Mouse (Mus musculus): ENCODE results near the gene Cd80. TPM values are rescaled to one million over a fixed set of nuclear protein-coding genes. Genes with fewer than 3 reads are reported as not detected.

The Cd80 gene
- 0.21 and 0.34 TPM in 2 replicates for polyA plus RNA-seq (2014; fragmentation: Nextera tagmentation; extraction: Ambion mirVana)

GRCm38 (mm10) chr16:38455511-38456418 is at the start of gene Cd80:
TSS of gene Cd80 (plus strand) at chr16:38455561.
- no peak within 1 kb of the TSS for H3K4me3 ChIP-seq (ENCODE audit: low read depth, low read length)
- H3K27ac ChIP-seq (replicated peaks; ENCODE audit: low read depth, low read length): no peak within 1 kb of the TSS
- H3K9me3 ChIP-seq (ENCODE audit: control insufficient read depth, low read length): no peaks in the 10 kb centered on the region
- 77% methylated on average over 16 of the region's 17 CpGs for WGBS
- H3K36me3 ChIP-seq (ENCODE audit: control insufficient read depth, insufficient read depth, low read length): no peaks in the 10 kb centered on the region
- H3K4me1 ChIP-seq (ENCODE audit: control insufficient read depth, insufficient read depth, low read length): peaks cover 3% of the 10 kb centered on the region; the same call in 1 of the 2 replicates
- ATAC-seq (ENCODE audit: insufficient number of reproducible peaks, low FRiP score, low TSS enrichment, low read depth): no peak
- H3K9ac ChIP-seq (ENCODE audit: low read length): no peak within 1 kb of the TSS
- no peak for DNase-seq (ENCODE audit: low spot score)
- H3K27me3 ChIP-seq (ENCODE audit: control insufficient read depth, insufficient read depth, low read length): no peaks in the 10 kb centered on the region
- no peak within 1 kb of the TSS for H3K4me2 ChIP-seq (ENCODE audit: low read depth, severe bottlenecking)

GRCm38 (mm10) chr16:38406293-38406692 is 49.1 kb upstream of the Cd80 start:
- H3K36me3 ChIP-seq (ENCODE audit: control insufficient read depth, insufficient read depth, low read length): no peaks in the 10 kb centered on the region
- ATAC-seq (ENCODE audit: insufficient number of reproducible peaks, low FRiP score, low TSS enrichment, low read depth): no peak
- 80% methylated on average over 5 of the region's 5 CpGs for WGBS
- no peak overlapping the region for H3K4me2 ChIP-seq (ENCODE audit: low read depth, severe bottlenecking)
- no peak overlapping the region for H3K27ac ChIP-seq (replicated peaks; ENCODE audit: low read depth, low read length)
- no peaks in the 10 kb centered on the region for H3K4me1 ChIP-seq (ENCODE audit: control insufficient read depth, insufficient read depth, low read length)
- no peaks in the 10 kb centered on the region for H3K9me3 ChIP-seq (ENCODE audit: control insufficient read depth, low read length)
- H3K4me3 ChIP-seq (ENCODE audit: low read depth, low read length): no peak overlapping the region
- no peak overlapping the region for H3K9ac ChIP-seq (ENCODE audit: low read length)
- DNase-seq (ENCODE audit: low spot score): no peak
- H3K27me3 ChIP-seq (ENCODE audit: control insufficient read depth, insufficient read depth, low read length): no peaks in the 10 kb centered on the region

GRCm38 (mm10) chr16:38406708-38407107 is 48.7 kb upstream of the Cd80 start:
- H3K9me3 ChIP-seq (ENCODE audit: control insufficient read depth, low read length): no peaks in the 10 kb centered on the region
- no peak overlapping the region for H3K27ac ChIP-seq (replicated peaks; ENCODE audit: low read depth, low read length)
- DNase-seq (ENCODE audit: low spot score) (no peak), ATAC-seq (ENCODE audit: insufficient number of reproducible peaks, low FRiP score, low TSS enrichment, low read depth) (no peak)
- no peaks in the 10 kb centered on the region for H3K27me3 ChIP-seq (ENCODE audit: control insufficient read depth, insufficient read depth, low read length)
- H3K4me1 ChIP-seq (ENCODE audit: control insufficient read depth, insufficient read depth, low read length): no peaks in the 10 kb centered on the region
- whole genome bisulfite sequencing: 88% methylated on average over 6 of the region's 6 CpGs
- no peak overlapping the region for H3K9ac ChIP-seq (ENCODE audit: low read length)
- no peak overlapping the region for H3K4me2 ChIP-seq (ENCODE audit: low read depth, severe bottlenecking)
- no peaks in the 10 kb centered on the region for H3K36me3 ChIP-seq (ENCODE audit: control insufficient read depth, insufficient read depth, low read length)
- no peak overlapping the region for H3K4me3 ChIP-seq (ENCODE audit: low read depth, low read length)

GRCm38 (mm10) chr16:38407584-38407983 is 47.8 kb upstream of the Cd80 start:
- 41% methylated on average over 5 of the region's 5 CpGs for WGBS
- no peaks in the 10 kb centered on the region for H3K4me1 ChIP-seq (ENCODE audit: control insufficient read depth, insufficient read depth, low read length)
- DNase-seq (ENCODE audit: low spot score): no peak
- no peak overlapping the region for H3K27ac ChIP-seq (replicated peaks; ENCODE audit: low read depth, low read length)
- H3K9ac ChIP-seq (ENCODE audit: low read length): no peak overlapping the region
- H3K9me3 ChIP-seq (ENCODE audit: control insufficient read depth, low read length): no peaks in the 10 kb centered on the region
- no peaks in the 10 kb centered on the region for H3K27me3 ChIP-seq (ENCODE audit: control insufficient read depth, insufficient read depth, low read length)
- H3K4me3 ChIP-seq (ENCODE audit: low read depth, low read length): no peak overlapping the region
- no peaks in the 10 kb centered on the region for H3K36me3 ChIP-seq (ENCODE audit: control insufficient read depth, insufficient read depth, low read length)
- no peak overlapping the region for H3K4me2 ChIP-seq (ENCODE audit: low read depth, severe bottlenecking)
- no peak for ATAC-seq (ENCODE audit: insufficient number of reproducible peaks, low FRiP score, low TSS enrichment, low read depth)

GRCm38 (mm10) chr16:38408416-38408815 is 46.9 kb upstream of the Cd80 start:
- DNase-seq (ENCODE audit: low spot score) (no peak), ATAC-seq (ENCODE audit: insufficient number of reproducible peaks, low FRiP score, low TSS enrichment, low read depth) (no peak)
- WGBS: 92% methylated on average over 8 of the region's 8 CpGs
- no peak overlapping the region for H3K27ac ChIP-seq (replicated peaks; ENCODE audit: low read depth, low read length)
- no peak overlapping the region for H3K9ac ChIP-seq (ENCODE audit: low read length)
- H3K36me3 ChIP-seq (ENCODE audit: control insufficient read depth, insufficient read depth, low read length): no peaks in the 10 kb centered on the region
- no peak overlapping the region for H3K4me3 ChIP-seq (ENCODE audit: low read depth, low read length)
- no peak overlapping the region for H3K4me2 ChIP-seq (ENCODE audit: low read depth, severe bottlenecking)
- no peaks in the 10 kb centered on the region for H3K9me3 ChIP-seq (ENCODE audit: control insufficient read depth, low read length)
- H3K27me3 ChIP-seq (ENCODE audit: control insufficient read depth, insufficient read depth, low read length): no peaks in the 10 kb centered on the region
- H3K4me1 ChIP-seq (ENCODE audit: control insufficient read depth, insufficient read depth, low read length): no peaks in the 10 kb centered on the region

- Histone ChIP-seq H3K4me2 (ENCODE audit: low read depth, severe bottlenecking) (no peak overlapping the region), H3K27ac (replicated peaks; ENCODE audit: low read depth, low read length) (no peak overlapping the region), H3K4me1 (ENCODE audit: control insufficient read depth, insufficient read depth, low read length) (no peaks in the 10 kb centered on the region), H3K9me3 (ENCODE audit: control insufficient read depth, low read length) (no peaks in the 10 kb centered on the region), H3K9ac (ENCODE audit: low read length) (no peak overlapping the region), H3K27me3 (ENCODE audit: control insufficient read depth, insufficient read depth, low read length) (no peaks in the 10 kb centered on the region), H3K36me3 (ENCODE audit: control insufficient read depth, insufficient read depth, low read length) (no peaks in the 10 kb centered on the region), H3K4me3 (ENCODE audit: low read depth, low read length) (no peak overlapping the region)
- ATAC-seq (ENCODE audit: insufficient number of reproducible peaks, low FRiP score, low TSS enrichment, low read depth): no peak
- DNase-seq (ENCODE audit: low spot score): no peak
- 85% methylated on average over 7 of the region's 7 CpGs for WGBS
Observed at GRCm38 (mm10) chr16:38414953-38415352, 40.4 kb upstream of the Cd80 start.

- H3K27me3 ChIP-seq (ENCODE audit: control insufficient read depth, insufficient read depth, low read length): no peaks in the 10 kb centered on the region
- DNase-seq (ENCODE audit: low spot score) (no peak), ATAC-seq (ENCODE audit: insufficient number of reproducible peaks, low FRiP score, low TSS enrichment, low read depth) (no peak)
- no peaks in the 10 kb centered on the region for H3K9me3 ChIP-seq (ENCODE audit: control insufficient read depth, low read length)
- H3K4me3 ChIP-seq (ENCODE audit: low read depth, low read length): no peak overlapping the region
- H3K9ac ChIP-seq (ENCODE audit: low read length): no peak overlapping the region
- 88% methylated on average over 2 of the region's 2 CpGs for WGBS
- no peak overlapping the region for H3K4me2 ChIP-seq (ENCODE audit: low read depth, severe bottlenecking)
- no peaks in the 10 kb centered on the region for H3K36me3 ChIP-seq (ENCODE audit: control insufficient read depth, insufficient read depth, low read length)
- no peak overlapping the region for H3K27ac ChIP-seq (replicated peaks; ENCODE audit: low read depth, low read length)
- peaks cover 2% of the 10 kb centered on the region; the same call in 1 of the 2 replicates for H3K4me1 ChIP-seq (ENCODE audit: control insufficient read depth, insufficient read depth, low read length)
Observed at GRCm38 (mm10) chr16:38425374-38425773, 30.0 kb upstream of the Cd80 start.

GRCm38 (mm10) chr16:38425799-38426198 is 29.6 kb upstream of the Cd80 start:
- no peak overlapping the region for H3K27ac ChIP-seq (replicated peaks; ENCODE audit: low read depth, low read length)
- H3K27me3 ChIP-seq (ENCODE audit: control insufficient read depth, insufficient read depth, low read length): no peaks in the 10 kb centered on the region
- H3K9ac ChIP-seq (ENCODE audit: low read length): no peak overlapping the region
- 91% methylated on average over 1 of the region's 1 CpGs for WGBS
- no peak for ATAC-seq (ENCODE audit: insufficient number of reproducible peaks, low FRiP score, low TSS enrichment, low read depth)
- H3K4me2 ChIP-seq (ENCODE audit: low read depth, severe bottlenecking): no peak overlapping the region
- H3K4me3 ChIP-seq (ENCODE audit: low read depth, low read length): no peak overlapping the region
- no peak for DNase-seq (ENCODE audit: low spot score)
- H3K4me1 ChIP-seq (ENCODE audit: control insufficient read depth, insufficient read depth, low read length): peaks cover 2% of the 10 kb centered on the region; the same call in 1 of the 2 replicates
- no peaks in the 10 kb centered on the region for H3K9me3 ChIP-seq (ENCODE audit: control insufficient read depth, low read length)
- H3K36me3 ChIP-seq (ENCODE audit: control insufficient read depth, insufficient read depth, low read length): no peaks in the 10 kb centered on the region
